12 mouse cellular contexts compared by ENCODE assay signal in genomic region chr13:50958051-50958883, GRCm38 (mm10).
DNase-seq lines count a peak whose midpoint lies in the region; TF ChIP-seq lines count a peak whose summit lies in the region.
"Had no signal": no experiment of that assay in that cellular context is flagged by ENCODE, and none has a peak within 500 bp of the region (broad histone marks: within the 10 kb centered on the region; RNA-seq: fewer than 3 reads in every experiment).

No protein-coding gene starts in this region.

- TF ChIP-seq CTCF in embryonic fibroblast, embryonic 13.5 days (IDR thresholded peaks at IDR 0.05; ENCODE audit: borderline replicate concordance, insufficient read depth, low read length): no peak
- no peak for TF ChIP-seq CTCF in left cerebral cortex, adult 2 months (IDR thresholded peaks at IDR 0.05)

- no peaks in the 10 kb centered on the region for H3K9me3 ChIP-seq in heart, embryonic 10.5 days
- no peaks in the 10 kb centered on the region for H3K9me3 ChIP-seq in midbrain, embryonic 10.5 days (replicated peaks)
- H3K9me3 ChIP-seq: G1E; hindbrain, embryonic 10.5 days; neural tube, embryonic 13.5 days had no signal

- H3K27ac ChIP-seq in heart, embryonic 10.5 days: peak overlapping the region; percentile 49
- peak overlapping the region; percentile 2; the same call in 1 of the 2 replicates for H3K27ac ChIP-seq in embryonic fibroblast, embryonic 13.5 days (ENCODE audit: insufficient read depth, low read length)
- H3K27ac ChIP-seq in midbrain, embryonic 10.5 days (replicated peaks): no peak overlapping the region
- H3K27ac ChIP-seq in left cerebral cortex, adult 2 months: no peak overlapping the region
- H3K27ac ChIP-seq: hindbrain, embryonic 10.5 days; neural tube, embryonic 13.5 days had no signal

- no peaks in the 10 kb centered on the region for H3K36me3 ChIP-seq in heart, embryonic 10.5 days
- no peaks in the 10 kb centered on the region for H3K36me3 ChIP-seq in midbrain, embryonic 10.5 days
- H3K36me3 ChIP-seq: G1E; hindbrain, embryonic 10.5 days; neural tube, embryonic 13.5 days had no signal

- intact Hi-C loops in left cerebral cortex, adult 2 months (cut with DNase I): no loop called here

- peaks cover 7% of the 10 kb centered on the region; the same call in 1 of the 2 replicates for H3K4me1 ChIP-seq in heart, embryonic 10.5 days
- H3K4me1 ChIP-seq in embryonic fibroblast, embryonic 13.5 days (ENCODE audit: control insufficient read depth, insufficient read depth, low read length): 0 out of 2 replicates have a peak, but pooled peaks cover 7% of the 10 kb centered on the region
- no peaks in the 10 kb centered on the region for H3K4me1 ChIP-seq in midbrain, embryonic 10.5 days
- H3K4me1 ChIP-seq: hindbrain, embryonic 10.5 days; neural tube, embryonic 13.5 days had no signal

- WGBS in heart, embryonic 10.5 days: 41% methylated on average over 20 of the region's 20 CpGs
- 76% methylated on average over 20 of the region's 20 CpGs for WGBS in midbrain, embryonic 10.5 days

- no peaks in the 10 kb centered on the region for H3K27me3 ChIP-seq in heart, embryonic 10.5 days (ENCODE audit: insufficient read depth, poor library complexity, severe bottlenecking)
- no peaks in the 10 kb centered on the region for H3K27me3 ChIP-seq in midbrain, embryonic 10.5 days (ENCODE audit: low read depth, poor library complexity, severe bottlenecking)
- H3K27me3 ChIP-seq: neural tube, embryonic 13.5 days had no signal

- peak overlapping the region; percentile 46 for H3K4me3 ChIP-seq in heart, embryonic 10.5 days
- H3K4me3 ChIP-seq in embryonic fibroblast, embryonic 13.5 days (ENCODE audit: insufficient read depth, low read length): no peak overlapping the region
- no peak overlapping the region for H3K4me3 ChIP-seq in midbrain, embryonic 10.5 days
- H3K4me3 ChIP-seq in left cerebral cortex, adult 2 months: no peak overlapping the region
- H3K4me3 ChIP-seq: hindbrain, embryonic 10.5 days; neural tube, embryonic 13.5 days had no signal

- TF ChIP-seq POLR2A in embryonic fibroblast, embryonic 13.5 days (IDR thresholded peaks at IDR 0.05; ENCODE audit: low read depth, low read length): no peak

- no peak for DNase-seq in heart, embryonic 10.5 days (ENCODE audit: low spot score)
- DNase-seq in heart, adult 11 months: no peak
- peak; percentile 13 for DNase-seq in CD4-positive helper T cell, adult 2 months (ENCODE audit: low read depth, low spot score)
- DNase-seq in kidney, postnatal 36 days: peak; percentile 25 to 36
- DNase-seq in midbrain, embryonic 10.5 days (ENCODE audit: low spot score): no peak
- no peak for DNase-seq in gastrocnemius, adult 18-20 months (ENCODE audit: low spot score)
- DNase-seq in left cerebral cortex, adult 2 months (ENCODE audit: extremely low spot score in 1 of 2, low spot score in 2 of 2): no peak
- DNase-seq: cerebellum, postnatal 25 days had no signal

Comparison
In these comparisons a context has a peak if more than half of its experiments do, and no peak if none do; other contexts are left out.
1. DNase-seq: peak in CD4-positive helper T cell, adult 2 months (single experiment) and kidney, postnatal 36 days (2 of 2); none in heart, embryonic 10.5 days (single experiment), heart, adult 11 months (single experiment), midbrain, embryonic 10.5 days (single experiment), gastrocnemius, adult 18-20 months (single experiment) and left cerebral cortex, adult 2 months (0 of 2).
2. H3K27ac ChIP-seq: peak in heart, embryonic 10.5 days (single experiment) and embryonic fibroblast, embryonic 13.5 days (single experiment); none in midbrain, embryonic 10.5 days (single experiment) and left cerebral cortex, adult 2 months (single experiment).